Mouse (Mus musculus): Measurements from ENCODE around the gene Grk6. TPM values are rescaled to one million over a fixed set of nuclear protein-coding genes. Genes with fewer than 3 reads are reported as not detected.

The Grk6 gene
- polyA plus RNA-seq, 1 experiment from 2014 or later, result 41.4 TPM

DNA sequence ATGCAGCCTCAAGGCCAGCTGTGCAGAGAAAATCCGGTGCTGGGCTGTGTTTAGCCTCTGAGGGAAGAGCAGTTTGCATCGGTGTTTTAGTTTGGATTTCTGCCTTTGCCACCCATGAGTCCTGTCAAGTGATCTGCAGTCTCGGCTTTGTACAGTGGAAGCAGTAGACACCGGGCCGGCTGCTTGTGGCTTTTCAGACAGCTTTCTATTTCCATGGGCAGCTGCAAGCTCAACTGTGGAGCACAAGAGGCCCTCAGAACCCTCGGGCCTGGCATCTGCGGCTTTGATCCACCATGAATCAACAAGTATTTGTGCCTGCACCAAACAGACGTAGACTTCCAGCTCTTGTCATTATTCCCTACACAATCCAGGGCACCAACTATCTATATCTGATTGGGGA lies 57.5 kb downstream of the Grk6 start:
- whole genome bisulfite sequencing, result 87% methylated on average over 8 of the region's 8 CpGs
- H3K36me3 ChIP-seq (replicated peaks), result peaks cover 37% of the 10 kb centered on the region
- no peaks in the 10 kb centered on the region for H3K9me3 ChIP-seq
- H3K4me2 ChIP-seq, result no peak overlapping the region
- H3K27ac ChIP-seq, result no peak overlapping the region
- no peak for ATAC-seq (replicated peaks)
- 0 out of 2 replicates have a peak, but pooled peaks cover 3% of the 10 kb centered on the region for H3K4me1 ChIP-seq
- H3K27me3 ChIP-seq (replicated peaks), result no peaks in the 10 kb centered on the region
- no peak overlapping the region for H3K4me3 ChIP-seq
- no peak overlapping the region for H3K9ac ChIP-seq

GRCm38 (mm10) chr13:55504390-55504789 lies 59.5 kb downstream of the Grk6 start:
- H3K36me3 ChIP-seq (replicated peaks), result peaks cover 43% of the 10 kb centered on the region

GRCm38 (mm10) chr13:55505810-55506209 lies 60.9 kb downstream of the Grk6 start:
- Histone ChIP-seq H3K9me3 (no peaks in the 10 kb centered on the region), H3K4me1 (peaks cover 7% of the 10 kb centered on the region), H3K4me2 (no peak overlapping the region), H3K36me3 (replicated peaks) (peaks cover 40% of the 10 kb centered on the region), H3K27ac (no peak overlapping the region), H3K27me3 (replicated peaks) (no peaks in the 10 kb centered on the region), H3K4me3 (no peak overlapping the region), H3K9ac (no peak overlapping the region)
- 97% methylated on average over 9 of the region's 9 CpGs for WGBS
- ATAC-seq (replicated peaks), result no peak

More at GRCm38 (mm10) chr13:55504390-55504789, 59.5 kb downstream of the Grk6 start:
- Histone ChIP-seq H3K4me1 (no peaks in the 10 kb centered on the region), H3K27ac (no peak overlapping the region), H3K4me3 (no peak overlapping the region), H3K27me3 (replicated peaks) (no peaks in the 10 kb centered on the region), H3K9ac (no peak overlapping the region), H3K4me2 (no peak overlapping the region), H3K9me3 (no peaks in the 10 kb centered on the region)
- 86% methylated on average over 5 of the region's 5 CpGs for WGBS
- ATAC-seq (replicated peaks), result no peak

DNA sequence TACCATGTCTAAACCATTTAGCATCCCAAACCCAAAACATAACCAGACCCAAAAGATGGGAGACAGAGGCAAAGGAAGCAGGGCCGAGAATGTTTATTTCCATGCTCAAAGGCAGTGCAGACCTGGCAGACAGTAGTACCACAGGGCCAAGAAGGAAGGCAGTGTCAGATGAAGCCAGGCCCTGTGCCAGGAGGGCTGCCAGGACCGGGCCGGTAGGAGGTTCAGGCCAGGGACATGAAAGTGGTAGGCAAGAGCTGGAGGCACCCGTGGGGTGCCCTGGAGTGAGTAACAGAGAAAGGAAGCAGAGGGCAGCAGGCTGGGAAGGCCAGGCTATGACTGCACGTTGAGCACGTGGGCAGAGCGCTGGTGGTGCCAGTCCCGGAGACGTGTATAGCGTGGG lies 61.8 kb downstream of the Grk6 start:
- Histone ChIP-seq H3K4me2 (no peak overlapping the region), H3K27me3 (replicated peaks) (no peaks in the 10 kb centered on the region), H3K36me3 (replicated peaks) (peaks cover 40% of the 10 kb centered on the region), H3K4me1 (peaks cover 16% of the 10 kb centered on the region), H3K4me3 (no peak overlapping the region), H3K9me3 (no peaks in the 10 kb centered on the region), H3K27ac (no peak overlapping the region), H3K9ac (no peak overlapping the region)
- 93% methylated on average over 10 of the region's 10 CpGs for WGBS
- no peak for ATAC-seq (replicated peaks)

DNA sequence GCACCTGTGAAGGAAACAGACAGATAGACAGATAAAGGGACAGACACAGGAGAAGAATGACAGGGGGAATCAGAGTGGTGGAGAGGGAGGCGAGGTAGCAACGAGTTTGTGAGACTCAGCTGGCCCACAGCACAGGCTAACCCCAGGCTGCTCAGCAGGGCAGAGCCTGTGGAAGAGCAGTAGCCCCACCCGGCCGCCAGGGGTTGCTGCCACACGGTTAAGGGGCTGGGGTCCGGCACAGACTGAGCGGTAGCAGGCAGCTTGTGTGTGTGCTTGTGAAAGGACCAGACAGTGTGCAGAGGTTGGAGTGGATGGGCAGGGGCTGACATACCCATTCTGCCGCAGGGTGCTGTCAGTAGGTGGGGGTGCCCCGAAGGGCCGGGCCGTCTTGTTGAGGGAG lies 63.0 kb downstream of the Grk6 start:
- no peak for ATAC-seq (replicated peaks)
- H3K9me3 ChIP-seq, result no peaks in the 10 kb centered on the region
- H3K4me2 ChIP-seq, result no peak overlapping the region
- WGBS, result 64% methylated on average over 11 of the region's 11 CpGs
- H3K36me3 ChIP-seq (replicated peaks), result peaks cover 40% of the 10 kb centered on the region
- H3K4me3 ChIP-seq, result no peak overlapping the region
- H3K27me3 ChIP-seq (replicated peaks), result no peaks in the 10 kb centered on the region
- peaks cover 26% of the 10 kb centered on the region for H3K4me1 ChIP-seq
- no peak overlapping the region for H3K9ac ChIP-seq
- no peak overlapping the region for H3K27ac ChIP-seq

DNA sequence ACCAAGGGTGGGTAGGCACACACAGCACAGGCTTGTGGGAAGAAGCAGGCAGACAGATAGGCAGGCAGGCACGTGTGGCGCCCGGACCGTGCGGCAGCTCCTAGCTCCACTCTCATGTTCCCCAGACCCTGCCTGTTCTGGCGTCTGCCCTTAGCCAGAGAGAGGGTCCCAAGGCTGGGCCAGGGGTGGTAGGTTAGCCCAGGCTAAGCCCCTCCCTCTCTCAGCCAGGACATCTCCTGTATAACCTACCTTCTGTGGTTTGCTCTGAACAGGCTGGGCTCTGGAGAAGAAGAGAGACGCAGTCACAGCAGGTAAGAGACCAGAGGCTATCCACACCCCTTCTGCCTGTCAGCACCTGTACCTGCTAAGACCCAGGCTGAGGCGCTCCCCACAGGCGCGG lies 63.7 kb downstream of the Grk6 start:
- H3K27ac ChIP-seq, result no peak overlapping the region
- no peak overlapping the region for H3K9ac ChIP-seq
- H3K27me3 ChIP-seq (replicated peaks), result no peaks in the 10 kb centered on the region
- peaks cover 40% of the 10 kb centered on the region for H3K36me3 ChIP-seq (replicated peaks)
- peaks cover 26% of the 10 kb centered on the region for H3K4me1 ChIP-seq
- no peak overlapping the region for H3K4me2 ChIP-seq
- H3K9me3 ChIP-seq, result no peaks in the 10 kb centered on the region
- no peak overlapping the region for H3K4me3 ChIP-seq
- WGBS, result 92% methylated on average over 10 of the region's 10 CpGs
- no peak for ATAC-seq (replicated peaks)

DNA sequence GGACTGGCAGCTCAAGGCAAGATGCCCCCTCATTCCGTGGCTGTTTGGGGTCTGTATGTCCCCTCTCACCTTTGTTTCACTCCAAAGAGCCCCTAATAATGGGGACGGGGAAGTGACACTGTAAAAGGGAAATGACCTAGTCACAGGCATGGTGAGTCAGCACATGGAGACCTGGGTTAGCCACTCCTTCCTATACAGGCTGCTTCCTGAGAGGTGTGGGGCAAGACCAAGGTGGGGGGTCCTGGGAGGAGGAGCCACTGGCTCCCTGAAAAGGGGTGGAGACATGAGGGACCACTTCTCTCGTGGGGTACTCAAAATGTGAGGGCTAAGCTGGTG lies 65.4 kb downstream of the Grk6 start:
- Histone ChIP-seq H3K27me3 (replicated peaks) (no peaks in the 10 kb centered on the region), H3K4me3 (no peak overlapping the region), H3K4me2 (no peak overlapping the region), H3K9ac (no peak overlapping the region), H3K9me3 (no peaks in the 10 kb centered on the region), H3K36me3 (replicated peaks) (peaks cover 26% of the 10 kb centered on the region), H3K27ac (0 out of 2 replicates have a peak overlapping the region, but pooled peaks have one; percentile 0), H3K4me1 (peaks cover 30% of the 10 kb centered on the region)
- WGBS, result 31% methylated on average over 3 of the region's 3 CpGs
- ATAC-seq (replicated peaks), result no peak

Small RNA genes lying within 50 kb of the gene (microRNA-seq; reads per million reads assigned to microRNA genes)
- not detected for gene Mir6943
- 83.1 reads per million, percentile 52 among the genes with 10 or more reads in this experiment for gene Mir6944
- 0.74 reads per million for gene Mir6945

Other genes with a start within 250 kb of the Grk6 start
- 59.1 and 64.3 TPM in 2 replicates for gene Nsd1, start 235.3 kb upstream of the Grk6 start, polyA plus RNA-seq (2015; fragmentation: Nextera tagmentation; extraction: Ambion mirVana)
- gene Prelid1, start 124.6 kb upstream of the Grk6 start, polyA plus RNA-seq (2015; fragmentation: Nextera tagmentation; extraction: Ambion mirVana), result 331 and 355 TPM in 2 replicates
- gene Rab24, start 123.1 kb upstream of the Grk6 start, polyA plus RNA-seq (2015; fragmentation: Nextera tagmentation; extraction: Ambion mirVana), result 104 and 105 TPM in 2 replicates
- gene Mxd3, start 115.2 kb upstream of the Grk6 start, polyA plus RNA-seq (2015; fragmentation: Nextera tagmentation; extraction: Ambion mirVana), result 7.6 and 11.8 TPM in 2 replicates
- 57.1 and 57.5 TPM in 2 replicates for gene Lman2, start 82.3 kb upstream of the Grk6 start, polyA plus RNA-seq (2015; fragmentation: Nextera tagmentation; extraction: Ambion mirVana)
- 0.34 and 0.52 TPM in 2 replicates for gene Rgs14, start 75.3 kb upstream of the Grk6 start, polyA plus RNA-seq (2015; fragmentation: Nextera tagmentation; extraction: Ambion mirVana)
- gene Slc34a1, start 46.9 kb upstream of the Grk6 start, polyA plus RNA-seq (2015; fragmentation: Nextera tagmentation; extraction: Ambion mirVana), result 0.05 TPM in 1 of 2 replicates, not detected in the other
- gene Pfn3, start 29.8 kb upstream of the Grk6 start, polyA plus RNA-seq (2015; fragmentation: Nextera tagmentation; extraction: Ambion mirVana), result 0.43 and 0.45 TPM in 2 replicates
- 0.09 and 0.14 TPM in 2 replicates for gene F12, start 18.3 kb upstream of the Grk6 start, polyA plus RNA-seq (2015; fragmentation: Nextera tagmentation; extraction: Ambion mirVana)
- 5.5 and 5.7 TPM in 2 replicates for gene Prr7, start 19.2 kb downstream of the Grk6 start, polyA plus RNA-seq (2015; fragmentation: Nextera tagmentation; extraction: Ambion mirVana)
- gene Dbn1, start 43.0 kb downstream of the Grk6 start, polyA plus RNA-seq (2015; fragmentation: Nextera tagmentation; extraction: Ambion mirVana), result 622 and 645 TPM in 2 replicates
- 167 and 171 TPM in 2 replicates for gene Pdlim7, start 68.6 kb downstream of the Grk6 start, polyA plus RNA-seq (2015; fragmentation: Nextera tagmentation; extraction: Ambion mirVana)
- gene Dok3, start 84.2 kb downstream of the Grk6 start, polyA plus RNA-seq (2015; fragmentation: Nextera tagmentation; extraction: Ambion mirVana), result 5.6 and 6.4 TPM in 2 replicates
- 61.2 and 63.6 TPM in 2 replicates for gene Ddx41, start 91.6 kb downstream of the Grk6 start, polyA plus RNA-seq (2015; fragmentation: Nextera tagmentation; extraction: Ambion mirVana)
- 62.9 and 65.2 TPM in 2 replicates for gene Fam193b, start 126.0 kb downstream of the Grk6 start, polyA plus RNA-seq (2015; fragmentation: Nextera tagmentation; extraction: Ambion mirVana)
- gene Tmed9, start 128.7 kb downstream of the Grk6 start, polyA plus RNA-seq (2015; fragmentation: Nextera tagmentation; extraction: Ambion mirVana), result 93.5 and 93.8 TPM in 2 replicates
- 48.6 and 51.4 TPM in 2 replicates for gene B4galt7, start 154.8 kb downstream of the Grk6 start, polyA plus RNA-seq (2015; fragmentation: Nextera tagmentation; extraction: Ambion mirVana)
- 94.4 and 103 TPM in 2 replicates for gene Caml, start 177.9 kb downstream of the Grk6 start, polyA plus RNA-seq (2015; fragmentation: Nextera tagmentation; extraction: Ambion mirVana)
- 26.0 and 27.2 TPM in 2 replicates for gene Ddx46, start 190.0 kb downstream of the Grk6 start, polyA plus RNA-seq (2015; fragmentation: Nextera tagmentation; extraction: Ambion mirVana)
- 82.3 and 82.9 TPM in 2 replicates for gene B230219D22Rik, start 248.1 kb downstream of the Grk6 start, polyA plus RNA-seq (2015; fragmentation: Nextera tagmentation; extraction: Ambion mirVana)

Measured in midbrain, embryonic 15.5 days (tissue).